Comparison of ENCODE assay signal across 8 mouse cellular contexts in the genomic region with DNA sequence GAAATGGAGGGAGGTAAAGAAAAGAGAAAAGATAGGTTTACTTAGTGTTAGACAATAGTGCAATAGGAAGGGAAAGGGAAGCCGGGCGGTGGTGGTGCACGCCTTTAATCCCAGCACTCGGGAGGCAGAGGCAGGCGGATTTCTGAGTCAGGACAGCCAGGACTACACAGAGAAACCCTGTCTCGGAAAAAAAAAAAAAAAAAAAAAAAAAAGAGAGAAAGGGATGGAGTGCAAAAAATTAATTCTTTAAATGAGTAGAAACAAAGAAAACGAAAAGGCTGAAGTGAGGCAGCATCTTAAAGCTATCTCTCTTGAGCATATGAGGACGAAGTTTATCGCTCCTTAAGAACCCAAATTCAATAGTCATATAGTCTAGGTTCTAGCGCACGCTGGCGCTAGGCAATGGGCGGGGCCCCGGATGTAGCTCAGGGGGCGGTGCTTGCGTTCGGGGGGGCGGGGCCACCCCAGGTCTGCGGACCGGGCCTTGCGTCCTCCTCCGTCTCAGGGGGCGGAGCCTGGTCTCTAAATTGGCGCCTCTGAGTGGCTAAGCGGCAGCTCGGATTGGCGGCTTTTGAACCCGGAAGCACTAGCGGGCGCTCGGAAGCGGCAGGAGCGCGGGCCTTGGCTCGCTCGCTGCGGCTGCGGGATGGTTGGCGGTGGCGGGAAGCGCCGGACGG. TPM values are rescaled to one million over a fixed set of nuclear protein-coding genes. Genes with fewer than 3 reads are reported as not detected.
DNase-seq lines count a peak whose midpoint lies in the region; ATAC-seq and TF ChIP-seq lines count a peak whose summit lies in the region.

Gene Hpf1, plus strand, starts transcription at position 576 of the 677 bp plus-strand sequence.

- peaks cover 31% of the 10 kb centered on the region for H3K79me2 ChIP-seq in MEL (ENCODE audit: control insufficient read depth, insufficient read depth, low read length, poor library complexity)

- TF ChIP-seq EP300 in MEL (IDR thresholded peaks at IDR 0.05; ENCODE audit: low read depth in 1 of 2, low read length in 2 of 2) = 0 out of 4 replicates have a peak, but pooled peaks of 1 of the 2 experiments have one; percentile 16

- no peaks in the 10 kb centered on the region for H3K27me3 ChIP-seq in MEL (ENCODE audit: control insufficient read depth in 1 of 2, insufficient read depth in 2 of 2, low read length in 2 of 2)
- no peaks in the 10 kb centered on the region for H3K27me3 ChIP-seq in cerebellum, adult 2 months (ENCODE audit: control insufficient read depth, insufficient read depth, low read length)
- no peaks in the 10 kb centered on the region for H3K27me3 ChIP-seq in forebrain, postnatal 0 days (ENCODE audit: insufficient read depth, low read length)
- no peaks in the 10 kb centered on the region for H3K27me3 ChIP-seq in lung, embryonic 15.5 days

- peak within 1 kb of the TSS; percentile 64 for H3K4me2 ChIP-seq in forebrain, postnatal 0 days (ENCODE audit: low read depth)
- peak within 1 kb of the TSS; percentile 65 for H3K4me2 ChIP-seq in lung, embryonic 15.5 days

- peak within 1 kb of the TSS; percentile 75 for H3K9ac ChIP-seq in MEL (ENCODE audit: control insufficient read depth, low read depth, low read length, poor library complexity, severe bottlenecking)
- peak within 1 kb of the TSS; percentile 72 for H3K9ac ChIP-seq in forebrain, postnatal 0 days
- peak within 1 kb of the TSS; percentile 84 for H3K9ac ChIP-seq in lung, embryonic 15.5 days

- peak; percentile 99 for DNase-seq in MEL (ENCODE audit: low read depth, low spot score)
- peak; percentile 93 to 97 for DNase-seq in cerebellum, adult 2 months
- peak; percentile 98 for DNase-seq in forebrain, postnatal 0 days
- peak; percentile 96 for DNase-seq in heart, postnatal 4 days
- DNase-seq in layer of hippocampus, adult 8-10 months (ENCODE audit: low spot score in 2 of 2) = peak; percentile 91
- peak; percentile 94 for DNase-seq in ovary, adult 18-20 months (ENCODE audit: low spot score)
- DNase-seq in thymus, postnatal 0 days (ENCODE audit: low spot score) = peak; percentile 99

- peak; percentile 83 to 89 for TF ChIP-seq POLR2A in MEL (IDR thresholded peaks at IDR 0.05; ENCODE audit: control insufficient read depth in 1 of 2, insufficient read depth in 1 of 2, low read depth in 1 of 2, low read length in 2 of 2, poor library complexity in 1 of 2)
- peak; percentile 78 for TF ChIP-seq POLR2A in cerebellum, adult 2 months (IDR thresholded peaks at IDR 0.05; ENCODE audit: borderline replicate concordance, insufficient read depth, low read length)

- peaks cover 0 to 25% of the 10 kb centered on the region in 2 experiments; a peak in 2 of 4 replicates for H3K4me1 ChIP-seq in MEL (ENCODE audit: control insufficient read depth in 1 of 2, insufficient read depth in 2 of 2, low read length in 2 of 2)
- no peaks in the 10 kb centered on the region; the same call in none of the 2 replicates for H3K4me1 ChIP-seq in cerebellum, adult 2 months (ENCODE audit: control insufficient read depth, insufficient read depth, low read length)
- peaks cover 9% of the 10 kb centered on the region for H3K4me1 ChIP-seq in forebrain, postnatal 0 days (ENCODE audit: insufficient read depth)
- H3K4me1 ChIP-seq in lung, embryonic 15.5 days = peaks cover 16% of the 10 kb centered on the region

- peak; percentile 99 for ATAC-seq in forebrain, postnatal 0 days
- peak; percentile 98 for ATAC-seq in lung, embryonic 15.5 days (ENCODE audit: borderline replicate concordance, extremely low read depth, low FRiP score, low TSS enrichment)

- WGBS in cerebellum, adult 2 months = 5% methylated on average over 43 of the region's 43 CpGs
- WGBS in forebrain, postnatal 0 days = 6% methylated on average over 43 of the region's 43 CpGs
- 5% methylated on average over 43 of the region's 43 CpGs for WGBS in lung, embryonic 15.5 days

- TF ChIP-seq RAD21 in MEL (IDR thresholded peaks at IDR 0.05; ENCODE audit: low read depth, low read length) = no peak

- H3K9me3 ChIP-seq in MEL (replicated peaks; ENCODE audit: insufficient read depth, low read length) = no peaks in the 10 kb centered on the region
- no peaks in the 10 kb centered on the region for H3K9me3 ChIP-seq in forebrain, postnatal 0 days (ENCODE audit: low read length)
- H3K9me3 ChIP-seq in lung, embryonic 15.5 days = no peaks in the 10 kb centered on the region

- H3K27ac ChIP-seq in MEL (ENCODE audit: control insufficient read depth, low read depth, low read length) = peak within 1 kb of the TSS; percentile 55
- peak within 1 kb of the TSS; percentile 23; the same call in 1 of the 2 replicates for H3K27ac ChIP-seq in cerebellum, adult 2 months (ENCODE audit: insufficient read depth, low read length)
- H3K27ac ChIP-seq in forebrain, postnatal 0 days (ENCODE audit: low read depth, low read length) = peak within 1 kb of the TSS; percentile 60; the same call in 1 of the 2 replicates
- no peak within 1 kb of the TSS for H3K27ac ChIP-seq in lung, embryonic 15.5 days

- peak within 1 kb of the TSS; percentile 46 to 85 for H3K4me3 ChIP-seq in MEL (ENCODE audit: control insufficient read depth in 1 of 2, insufficient read depth in 1 of 2, low read depth in 2 of 2, low read length in 2 of 2)
- H3K4me3 ChIP-seq in cerebellum, adult 2 months (replicated peaks; ENCODE audit: insufficient read depth, low read depth, low read length) = peak within 1 kb of the TSS; percentile 81
- peak within 1 kb of the TSS; percentile 69 for H3K4me3 ChIP-seq in forebrain, postnatal 0 days (ENCODE audit: low read depth, low read length)
- peak within 1 kb of the TSS; percentile 84 for H3K4me3 ChIP-seq in lung, embryonic 15.5 days

- no peak for TF ChIP-seq CTCF in MEL (IDR thresholded peaks at IDR 0.05 in 2 of 3, conservative IDR thresholded peaks at IDR 0.05 in 1 of 3; ENCODE audit: control insufficient read depth in 1 of 3, insufficient read depth in 1 of 3, low read depth in 2 of 3, low read length in 3 of 3, poor library complexity in 1 of 3, severe bottlenecking in 1 of 3)
- TF ChIP-seq CTCF in cerebellum, adult 2 months (IDR thresholded peaks at IDR 0.05; ENCODE audit: borderline replicate concordance, insufficient read depth, low read depth, low read length) = no peak
- TF ChIP-seq CTCF in forebrain, postnatal 0 days (IDR thresholded peaks at IDR 0.05; ENCODE audit: low read depth) = no peak

- peaks cover 4 to 37% of the 10 kb centered on the region in 2 experiments; a peak in 3 of 4 replicates for H3K36me3 ChIP-seq in MEL (ENCODE audit: control insufficient read depth in 1 of 2, insufficient read depth in 2 of 2, low read length in 2 of 2)
- no peaks in the 10 kb centered on the region for H3K36me3 ChIP-seq in forebrain, postnatal 0 days (ENCODE audit: insufficient read depth)
- H3K36me3 ChIP-seq in lung, embryonic 15.5 days = no peaks in the 10 kb centered on the region

TF ChIP-seq in MEL, 35 proteins besides CTCF, POLR2A, EP300 and RAD21 (continues in another document):
- TF ChIP-seq SIN3A (IDR thresholded peaks at IDR 0.05; ENCODE audit: low read length) (0 out of 2 replicates have a peak, but pooled peaks have one; percentile 53), MYC (IDR thresholded peaks at IDR 0.05; ENCODE audit: low read depth, low read length) (no peak), TBP (IDR thresholded peaks at IDR 0.05; ENCODE audit: low read depth, low read length) (peak; percentile 90), MAZ (IDR thresholded peaks at IDR 0.05; ENCODE audit: low read depth, low read length) (no peak), BHLHE40 (IDR thresholded peaks at IDR 0.05; ENCODE audit: borderline replicate concordance, low read depth, low read length) (no peak), HCFC1 (IDR thresholded peaks at IDR 0.05; ENCODE audit: low read depth, low read length) (peak; percentile 83), ZKSCAN1 (IDR thresholded peaks at IDR 0.05; ENCODE audit: low read depth, low read length) (no peak), ZMIZ1 (IDR thresholded peaks at IDR 0.05; ENCODE audit: low read depth, low read length) (peak; percentile 69; the same call in 1 of the 2 replicates), MYB (IDR thresholded peaks at IDR 0.05; ENCODE audit: low read depth, low read length) (no peak), USF2 (IDR thresholded peaks at IDR 0.05; ENCODE audit: borderline replicate concordance in 1 of 2, insufficient read depth in 1 of 2, low read depth in 1 of 2, low read length in 2 of 2) (no peak), RCOR1 (IDR thresholded peaks at IDR 0.05; ENCODE audit: low read depth, low read length) (no peak), TCF12 (IDR thresholded peaks at IDR 0.05; ENCODE audit: low read depth, low read length) (no peak), GABPA (IDR thresholded peaks at IDR 0.05; ENCODE audit: low read depth, low read length) (no peak), TAL1 (IDR thresholded peaks at IDR 0.05; ENCODE audit: low read length) (no peak), SMC3 (IDR thresholded peaks at IDR 0.05; ENCODE audit: low read depth, low read length) (no peak), MAX (IDR thresholded peaks at IDR 0.05; ENCODE audit: low read length) (no peak), UBTF (IDR thresholded peaks at IDR 0.05; ENCODE audit: borderline replicate concordance, insufficient read depth, low read depth, low read length) (no peak), E2F4 (IDR thresholded peaks at IDR 0.05; ENCODE audit: borderline replicate concordance, low read depth, low read length) (peak; percentile 81; the same call in 1 of the 2 replicates), CHD2 (IDR thresholded peaks at IDR 0.05; ENCODE audit: low read length) (no peak), POLR2AphosphoS2 (IDR thresholded peaks at IDR 0.05; ENCODE audit: low read length) (peak; percentile 79; the same call in 1 of the 2 replicates), USF1 (IDR thresholded peaks at IDR 0.05; ENCODE audit: low read depth, low read length) (no peak), MAFK (IDR thresholded peaks at IDR 0.05; ENCODE audit: borderline replicate concordance, low read depth, low read length) (no peak), NRF1 (IDR thresholded peaks at IDR 0.05; ENCODE audit: insufficient read depth, low read depth, low read length, poor library complexity, severe bottlenecking) (no peak)

RNA-seq across cellular contexts. Expression of gene Hpf1, which starts in this region (rescaled TPM):
- total RNA-seq in MEL (2012; rRNA removed) = 73.2 and 74.4 TPM in 2 replicates
- 10 to 100 TPM in 1 of 2 experiments, not detected in 1; 83.5 TPM for polyA plus RNA-seq in MEL (2012; ENCODE audit: insufficient read depth in 1 of 2, insufficient read length in 2 of 2, low read depth in 1 of 2, low replicate concordance in 2 of 2, missing spikeins in 1 of 2)
- polyA plus RNA-seq in cerebellum, adult 2 months (2012; rRNA removed) = 46.0 and 50.4 TPM in 2 replicates
- 47.0 and 47.6 TPM in 2 replicates for total RNA-seq in forebrain, postnatal 0 days (2014; rRNA removed)
- 110 TPM in 2 replicates for polyA plus RNA-seq in forebrain, postnatal 0 days (2015; fragmentation: Nextera tagmentation; extraction: Ambion mirVana)
- 10 to 100 TPM; 32.2 to 32.3 TPM for total RNA-seq in heart, postnatal 4 days (2021)
- 10 to 100 TPM; 47.8 to 58.7 (median 53.5) TPM for total RNA-seq in layer of hippocampus, adult 8-10 months (2022)
- polyA plus RNA-seq in lung, embryonic 15.5 days (2015; fragmentation: Nextera tagmentation; extraction: Ambion mirVana) = 104 and 108 TPM in 2 replicates
- polyA plus RNA-seq in thymus, postnatal 0 days (2015; fragmentation: Nextera tagmentation; extraction: Ambion mirVana) = 160 and 173 TPM in 2 replicates
